Mouse (Mus musculus): ENCODE results near the gene Rpl6.

DNA sequence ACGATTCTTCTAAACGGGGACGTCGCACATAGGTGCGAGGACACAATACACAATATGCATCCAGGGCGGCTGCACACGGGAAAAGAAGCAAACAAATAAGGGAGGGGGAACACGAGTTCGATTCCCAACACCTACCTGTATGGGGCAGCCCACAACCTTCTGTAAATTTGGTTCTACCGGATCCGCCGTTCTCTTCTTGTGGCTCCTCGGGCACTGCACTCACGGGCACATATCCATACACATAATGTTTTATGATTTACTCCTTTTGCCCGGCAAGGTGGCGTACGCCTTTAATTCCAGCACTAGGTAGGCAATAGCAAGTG, 12.7 kb upstream of the Rpl6 start:
- TF ChIP-seq CTCF (IDR thresholded peaks at IDR 0.05; ENCODE audit: low read depth) (no peak), EP300 (IDR thresholded peaks at IDR 0.05; ENCODE audit: low read depth) (no peak)
